Mouse (Mus musculus): ENCODE data around the gene Bmp4.

Bmp4 gene

GRCm38 (mm10) chr14:46385701-46386477, 4.6 kb downstream of the Bmp4 start:
- no peak for DNase-seq

GRCm38 (mm10) chr14:46384946-46385691, 5.3 kb downstream of the Bmp4 start:
- DNase-seq: no peak

- no peak for DNase-seq
Measured at GRCm38 (mm10) chr14:46381457-46381856, 9.0 kb downstream of the Bmp4 start.

GRCm38 (mm10) chr14:46380286-46380721, 10.2 kb downstream of the Bmp4 start:
- DNase-seq: no peak

GRCm38 (mm10) chr14:46379285-46379684, 11.2 kb downstream of the Bmp4 start, which contains the start of gene Gm15217:
Gene Gm15217, plus strand, starts transcription at chr14:46379414.
- DNase-seq: no peak

GRCm38 (mm10) chr14:46375796-46376195, 14.7 kb downstream of the Bmp4 start:
- no peak for DNase-seq

GRCm38 (mm10) chr14:46372452-46372851, 18.0 kb downstream of the Bmp4 start:
- no peak for DNase-seq

GRCm38 (mm10) chr14:46363209-46363608, 27.3 kb downstream of the Bmp4 start:
- DNase-seq: no peak

- DNase-seq: no peak
Measured at GRCm38 (mm10) chr14:46357696-46358095, 32.8 kb downstream of the Bmp4 start.

- DNase-seq: no peak
Measured at GRCm38 (mm10) chr14:46357286-46357685, 33.2 kb downstream of the Bmp4 start.

GRCm38 (mm10) chr14:46344750-46345149, 45.7 kb downstream of the Bmp4 start:
- DNase-seq: no peak

GRCm38 (mm10) chr14:46338801-46339200, 51.7 kb downstream of the Bmp4 start:
- no peak for DNase-seq
